Mouse (Mus musculus): ENCODE measurements at regions not wholly inside any gene's neighbourhood (a gene's known extent, or its start where the extent isn't known, plus 50 kb on each side); places are given as distances from the start of the nearest gene placed in this dataset.
A peak's percentile ranks its signal among the peaks of the same experiment; 100 is the strongest.

GRCm38 (mm10) chr8:103391359-103391758, 605.9 kb upstream of the Cdh11 start:
- ATAC-seq (ENCODE audit: insufficient read depth) = no peak
- H3K9ac ChIP-seq = no peak overlapping the region

GRCm38 (mm10) chr8:103395316-103395715, 609.9 kb upstream of the Cdh11 start:
- WGBS = 42% methylated on average over 4 of the region's 4 CpGs

More at GRCm38 (mm10) chr8:103391359-103391758, 605.9 kb upstream of the Cdh11 start:
- no peak overlapping the region for H3K4me3 ChIP-seq (ENCODE audit: low read depth, low read length)
- no peak overlapping the region for H3K4me2 ChIP-seq
- TF ChIP-seq CTCF (IDR thresholded peaks at IDR 0.05; ENCODE audit: low read depth) = no peak
- H3K27ac ChIP-seq (ENCODE audit: low read depth) = no peak overlapping the region
- H3K9me3 ChIP-seq (ENCODE audit: low read depth, low read length) = no peaks in the 10 kb centered on the region
- no peaks in the 10 kb centered on the region for H3K4me1 ChIP-seq (ENCODE audit: insufficient read depth)
- no peaks in the 10 kb centered on the region for H3K36me3 ChIP-seq (ENCODE audit: insufficient read depth)
- 85% methylated on average over 6 of the region's 6 CpGs for WGBS
- no peaks in the 10 kb centered on the region for H3K27me3 ChIP-seq (ENCODE audit: insufficient read depth, low read length)
- DNase-seq = no peak

GRCm38 (mm10) chr8:103398179-103398578, 612.7 kb upstream of the Cdh11 start:
- Histone ChIP-seq H3K4me1 (ENCODE audit: insufficient read depth) (no peaks in the 10 kb centered on the region), H3K9me3 (ENCODE audit: low read depth, low read length) (no peaks in the 10 kb centered on the region; the same call in 1 of the 2 replicates), H3K4me2 (no peak overlapping the region), H3K27ac (ENCODE audit: low read depth) (no peak overlapping the region), H3K27me3 (ENCODE audit: insufficient read depth, low read length) (no peaks in the 10 kb centered on the region), H3K9ac (no peak overlapping the region), H3K4me3 (ENCODE audit: low read depth, low read length) (no peak overlapping the region), H3K36me3 (ENCODE audit: insufficient read depth) (no peaks in the 10 kb centered on the region)
- ATAC-seq (ENCODE audit: insufficient read depth) (no peak), DNase-seq (no peak)
- TF ChIP-seq CTCF (IDR thresholded peaks at IDR 0.05; ENCODE audit: low read depth) = no peak
- 77% methylated on average over 3 of the region's 3 CpGs for WGBS

More at GRCm38 (mm10) chr8:103395316-103395715, 609.9 kb upstream of the Cdh11 start:
- ATAC-seq (ENCODE audit: insufficient read depth) (no peak), DNase-seq (no peak)
- no peak overlapping the region for H3K4me2 ChIP-seq
- no peaks in the 10 kb centered on the region for H3K27me3 ChIP-seq (ENCODE audit: insufficient read depth, low read length)
- H3K9me3 ChIP-seq (ENCODE audit: low read depth, low read length) = no peaks in the 10 kb centered on the region; the same call in 1 of the 2 replicates
- H3K27ac ChIP-seq (ENCODE audit: low read depth) = no peak overlapping the region
- no peak overlapping the region for H3K4me3 ChIP-seq (ENCODE audit: low read depth, low read length)
- no peaks in the 10 kb centered on the region for H3K36me3 ChIP-seq (ENCODE audit: insufficient read depth)
- no peaks in the 10 kb centered on the region for H3K4me1 ChIP-seq (ENCODE audit: insufficient read depth)
- no peak overlapping the region for H3K9ac ChIP-seq
- TF ChIP-seq CTCF (IDR thresholded peaks at IDR 0.05; ENCODE audit: low read depth) = no peak

- DNase-seq (no peak), ATAC-seq (ENCODE audit: insufficient read depth) (no peak)
- 0 out of 2 replicates have a peak, but pooled peaks have one; percentile 33 for TF ChIP-seq CTCF (IDR thresholded peaks at IDR 0.05; ENCODE audit: low read depth)
- Histone ChIP-seq H3K9ac (no peak overlapping the region), H3K27me3 (ENCODE audit: insufficient read depth, low read length) (no peaks in the 10 kb centered on the region), H3K36me3 (ENCODE audit: insufficient read depth) (no peaks in the 10 kb centered on the region), H3K9me3 (ENCODE audit: low read depth, low read length) (no peaks in the 10 kb centered on the region; the same call in 1 of the 2 replicates), H3K27ac (ENCODE audit: low read depth) (no peak overlapping the region), H3K4me2 (no peak overlapping the region), H3K4me1 (ENCODE audit: insufficient read depth) (no peaks in the 10 kb centered on the region), H3K4me3 (ENCODE audit: low read depth, low read length) (no peak overlapping the region)
- WGBS = 80% methylated on average over 3 of the region's 3 CpGs
Observed at GRCm38 (mm10) chr8:103399466-103399865, 614.0 kb upstream of the Cdh11 start.

DNA sequence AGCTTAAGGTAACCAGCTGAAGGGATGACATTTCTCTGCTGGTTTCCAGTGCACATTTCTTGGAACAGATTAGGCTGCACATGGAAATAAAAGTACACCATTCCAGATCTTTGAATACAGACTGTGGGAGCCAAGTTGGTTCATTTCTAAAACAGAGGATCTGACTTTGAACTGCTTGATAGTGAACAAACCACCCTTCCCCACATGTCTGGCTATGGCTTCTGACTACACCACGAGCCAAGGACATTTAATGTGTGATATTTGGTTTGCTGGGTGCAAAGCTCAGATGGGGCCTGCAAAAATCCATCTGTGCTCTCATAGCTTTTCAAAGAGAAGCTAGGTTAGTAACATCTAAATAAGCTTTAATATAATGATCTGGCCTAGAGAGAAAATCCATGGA, 614.7 kb upstream of the Cdh11 start:
- H3K27ac ChIP-seq (ENCODE audit: low read depth) = no peak overlapping the region
- no peaks in the 10 kb centered on the region for H3K36me3 ChIP-seq (ENCODE audit: insufficient read depth)
- no peak for TF ChIP-seq CTCF (IDR thresholded peaks at IDR 0.05; ENCODE audit: low read depth)
- no peak overlapping the region for H3K4me3 ChIP-seq (ENCODE audit: low read depth, low read length)
- H3K27me3 ChIP-seq (ENCODE audit: insufficient read depth, low read length) = no peaks in the 10 kb centered on the region
- H3K4me2 ChIP-seq = no peak overlapping the region
- 80% methylated on average over 1 of the region's 1 CpGs for WGBS
- ATAC-seq (ENCODE audit: insufficient read depth) = no peak
- no peaks in the 10 kb centered on the region; the same call in 1 of the 2 replicates for H3K9me3 ChIP-seq (ENCODE audit: low read depth, low read length)
- no peaks in the 10 kb centered on the region for H3K4me1 ChIP-seq (ENCODE audit: insufficient read depth)
- no peak for DNase-seq
- no peak overlapping the region for H3K9ac ChIP-seq

GRCm38 (mm10) chr8:103402731-103403130, 617.3 kb upstream of the Cdh11 start:
- WGBS = 56% methylated on average over 3 of the region's 3 CpGs
- no peak overlapping the region for H3K4me2 ChIP-seq
- TF ChIP-seq CTCF (IDR thresholded peaks at IDR 0.05; ENCODE audit: low read depth) = no peak

GRCm38 (mm10) chr8:103403826-103404225, 618.4 kb upstream of the Cdh11 start:
- Histone ChIP-seq H3K4me2 (no peak overlapping the region), H3K4me1 (ENCODE audit: insufficient read depth) (0 out of 2 replicates have a peak, but pooled peaks cover 2% of the 10 kb centered on the region), H3K9ac (no peak overlapping the region), H3K36me3 (ENCODE audit: insufficient read depth) (no peaks in the 10 kb centered on the region), H3K27me3 (ENCODE audit: insufficient read depth, low read length) (no peaks in the 10 kb centered on the region), H3K27ac (ENCODE audit: low read depth) (no peak overlapping the region), H3K9me3 (ENCODE audit: low read depth, low read length) (no peaks in the 10 kb centered on the region; the same call in 1 of the 2 replicates), H3K4me3 (ENCODE audit: low read depth, low read length) (no peak overlapping the region)
- TF ChIP-seq CTCF (IDR thresholded peaks at IDR 0.05; ENCODE audit: low read depth) = 0 out of 2 replicates have a peak, but pooled peaks have one; percentile 16
- DNase-seq = no peak
- 85% methylated on average over 4 of the region's 4 CpGs for WGBS
- no peak for ATAC-seq (ENCODE audit: insufficient read depth)

More at GRCm38 (mm10) chr8:103402731-103403130, 617.3 kb upstream of the Cdh11 start:
- Histone ChIP-seq H3K36me3 (ENCODE audit: insufficient read depth) (no peaks in the 10 kb centered on the region), H3K27me3 (ENCODE audit: insufficient read depth, low read length) (no peaks in the 10 kb centered on the region), H3K4me1 (ENCODE audit: insufficient read depth) (0 out of 2 replicates have a peak, but pooled peaks cover 2% of the 10 kb centered on the region), H3K9me3 (ENCODE audit: low read depth, low read length) (no peaks in the 10 kb centered on the region; the same call in 1 of the 2 replicates), H3K4me3 (ENCODE audit: low read depth, low read length) (no peak overlapping the region), H3K9ac (no peak overlapping the region), H3K27ac (ENCODE audit: low read depth) (no peak overlapping the region)
- ATAC-seq (ENCODE audit: insufficient read depth) (no peak), DNase-seq (no peak)
